Mouse (Mus musculus): Measurements from ENCODE around the gene Cdc42bpg.

DNA sequence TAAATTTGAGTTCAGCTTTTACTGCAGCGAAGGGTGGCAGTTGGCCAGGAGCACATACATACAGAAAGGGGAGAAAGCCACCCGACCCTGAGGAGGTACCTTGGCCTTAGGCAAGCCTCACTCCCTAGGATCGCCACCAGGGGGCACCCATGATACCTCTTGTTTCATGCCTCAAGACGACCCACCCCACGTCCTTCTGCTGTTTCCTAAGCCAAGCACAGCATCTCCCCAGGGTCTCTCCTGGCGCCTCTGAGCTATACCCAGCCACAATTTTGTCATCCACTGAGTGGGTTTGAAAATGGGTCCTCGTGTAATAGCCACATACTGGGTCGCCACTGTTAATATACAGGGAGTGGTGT is 38.1 kb upstream of the Cdc42bpg start:
- peak; percentile 80 for TF ChIP-seq CTCF (conservative IDR thresholded peaks at IDR 0.05; ENCODE audit: low read length)
- TF ChIP-seq NANOG (IDR thresholded peaks at IDR 0.05; ENCODE audit: borderline replicate concordance, low read length) = no peak
- TF ChIP-seq POU5F1 (IDR thresholded peaks at IDR 0.05; ENCODE audit: borderline replicate concordance, low read length) = no peak

Measured in E14TG2a.4 (cell line).